Mouse (Mus musculus) T-helper 1 cell (primary cell): ENCODE results near the gene Sac3d1.

Experiments
- in situ Hi-C: fragments of 300-600 bp; cut with MboI, MseI; formaldehyde crosslinking; loops from one replicate; pipeline ENCODE4 v1.15.1; 2025; ENCODE audit warnings: high pct_unique_total_duplicates

The Sac3d1 gene

DNA sequence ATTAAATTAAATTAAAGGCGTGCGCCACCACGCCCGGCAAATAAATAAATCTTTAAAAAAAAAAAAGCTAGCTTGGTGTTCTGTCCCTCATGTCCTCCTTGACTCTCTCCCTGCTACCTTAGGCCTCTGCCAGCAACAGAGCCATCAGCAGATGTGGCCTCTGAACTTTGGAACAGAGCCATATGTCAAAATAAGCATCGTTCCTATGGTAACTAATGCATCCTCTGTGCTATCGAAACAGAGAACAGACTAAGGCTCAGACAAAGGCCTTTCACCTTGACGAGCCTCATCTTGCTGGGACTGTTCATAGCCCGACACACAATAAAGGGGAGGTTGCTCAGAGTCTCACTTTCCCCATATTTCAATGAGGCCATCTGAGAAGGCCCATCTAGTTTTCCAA lies 4.9 kb upstream of the Sac3d1 start:
- in situ Hi-C loops: no loop called here

DNA sequence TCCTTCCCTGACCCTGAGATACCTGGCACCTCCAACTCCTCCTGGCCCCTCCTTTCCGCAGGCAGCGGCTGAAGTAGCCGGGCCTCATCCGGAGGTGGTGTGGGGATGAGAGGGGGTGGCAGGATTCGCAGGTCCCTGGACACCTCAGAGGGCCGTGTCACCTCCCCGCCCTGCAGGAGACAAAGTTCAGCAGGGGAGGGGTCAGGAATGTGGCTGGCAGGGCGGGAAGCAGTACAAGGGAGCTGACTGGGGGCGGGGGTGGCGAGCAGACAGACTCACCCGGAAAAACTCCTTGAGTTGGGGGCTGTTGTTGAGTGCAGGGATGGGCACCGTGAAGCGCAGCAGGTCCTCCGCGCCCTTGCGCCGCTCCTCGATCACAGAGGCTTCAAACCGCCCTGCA lies 3.3 kb upstream of the Sac3d1 start:
- in situ Hi-C loops: no loop called here

DNA sequence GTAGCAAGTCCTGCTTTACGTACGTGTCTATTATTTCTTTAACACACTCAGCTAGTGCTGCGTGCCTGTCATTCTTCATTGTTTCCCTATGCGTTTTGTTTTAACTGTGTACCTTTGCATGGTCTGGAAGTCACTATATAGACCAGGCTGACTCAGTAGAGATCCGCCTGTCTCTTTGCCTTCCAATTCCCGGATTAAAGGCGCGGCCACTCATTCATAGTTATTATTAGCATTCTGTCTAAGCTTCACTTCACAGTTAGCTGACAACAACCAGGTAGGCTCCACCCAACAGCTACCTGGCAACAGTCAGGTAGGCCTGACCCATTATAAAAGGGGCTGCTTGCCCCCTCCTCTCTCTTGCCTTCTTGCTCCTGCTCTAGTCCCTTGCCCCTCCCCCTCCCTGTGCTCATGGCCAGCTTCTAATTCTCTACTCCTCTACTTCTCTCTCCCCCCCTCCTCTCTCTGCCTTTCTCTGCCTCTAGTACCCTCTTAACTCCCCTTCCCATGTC lies 281 bp upstream of the Sac3d1 start:
- in situ Hi-C loops: loop anchor here (5.0 to 10.0 kb wide), 3 partner anchors 36 to 344 kb away; partner anchors contain the start of genes Cdca5, Gm28374, Scyl1 and Tm7sf2

DNA sequence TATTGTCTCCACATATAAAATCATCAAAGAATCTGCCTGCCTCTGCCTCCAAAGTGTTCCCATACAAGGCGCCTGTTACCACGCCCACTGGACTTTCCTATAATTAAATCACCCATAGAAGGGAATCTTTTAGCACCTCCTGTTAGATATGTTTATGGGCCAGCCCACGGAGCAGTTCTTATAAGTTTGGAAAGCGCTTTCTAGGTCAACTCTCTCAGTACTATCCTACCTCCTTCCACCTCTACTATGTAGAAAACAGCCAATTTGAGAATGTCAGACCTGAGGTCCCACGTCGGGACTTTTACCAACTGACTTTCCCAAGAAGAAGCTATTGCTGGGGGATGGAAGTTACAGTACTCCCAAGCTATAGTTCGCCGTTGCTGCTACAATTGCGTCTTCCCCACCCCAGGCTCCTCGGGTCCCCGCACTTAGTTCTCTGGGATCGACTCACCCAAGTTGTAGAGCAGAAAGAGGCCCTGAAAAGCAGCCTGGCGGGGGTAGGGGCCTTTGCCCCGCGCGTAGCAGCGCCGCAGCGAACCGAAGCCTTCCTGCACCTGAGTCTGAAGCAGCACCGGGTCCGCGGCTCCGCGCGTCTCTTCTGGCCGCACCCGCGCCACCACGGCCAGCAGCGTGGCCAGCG lies 984 bp downstream of the Sac3d1 start:
- in situ Hi-C loops: loop anchor here (5.0 to 10.0 kb wide), 3 partner anchors 35 to 343 kb away; partner anchors contain the start of genes Cdca5, Gm28374, Scyl1 and Tm7sf2

DNA sequence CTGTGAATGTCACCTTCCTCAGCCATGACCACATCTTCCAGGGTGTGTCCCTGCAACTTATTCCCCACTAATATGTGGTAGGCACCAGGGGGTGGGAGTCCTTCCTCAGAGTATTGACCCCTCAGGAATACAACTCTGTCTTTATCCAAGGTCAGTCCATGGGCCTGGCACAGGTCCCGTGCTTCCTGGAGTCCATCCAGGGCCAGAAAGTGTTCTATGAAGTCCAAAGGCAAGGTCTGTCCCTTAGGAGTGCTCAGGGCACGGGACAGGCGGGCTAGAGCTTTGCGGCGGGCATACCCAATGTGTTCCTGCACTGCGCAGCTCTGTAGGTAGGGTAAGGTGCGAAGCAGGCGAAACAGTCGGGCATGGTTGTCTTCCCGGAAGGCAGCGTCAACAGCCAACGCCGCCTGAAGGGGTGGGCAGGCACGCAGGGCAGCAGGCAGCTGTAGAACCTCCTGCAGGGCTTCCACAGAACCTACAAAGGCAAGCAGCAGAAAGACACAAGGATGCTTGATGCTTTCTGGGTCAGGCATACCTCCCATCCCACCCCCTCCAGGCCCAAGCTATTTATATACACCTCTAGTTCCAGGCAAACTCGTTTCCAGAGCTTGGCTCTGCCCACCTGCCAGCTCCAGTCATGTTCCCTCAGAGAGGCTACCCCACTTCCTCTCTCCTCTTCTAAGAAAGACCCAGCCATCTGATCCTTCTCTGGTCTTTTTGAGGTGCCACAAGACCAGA lies 2.2 kb downstream of the Sac3d1 start:
- in situ Hi-C loops: loop anchor here (5.0 to 10.0 kb wide), 3 partner anchors 34 to 341 kb away; partner anchors contain the start of genes Cdca5, Gm28374, Scyl1 and Tm7sf2

DNA sequence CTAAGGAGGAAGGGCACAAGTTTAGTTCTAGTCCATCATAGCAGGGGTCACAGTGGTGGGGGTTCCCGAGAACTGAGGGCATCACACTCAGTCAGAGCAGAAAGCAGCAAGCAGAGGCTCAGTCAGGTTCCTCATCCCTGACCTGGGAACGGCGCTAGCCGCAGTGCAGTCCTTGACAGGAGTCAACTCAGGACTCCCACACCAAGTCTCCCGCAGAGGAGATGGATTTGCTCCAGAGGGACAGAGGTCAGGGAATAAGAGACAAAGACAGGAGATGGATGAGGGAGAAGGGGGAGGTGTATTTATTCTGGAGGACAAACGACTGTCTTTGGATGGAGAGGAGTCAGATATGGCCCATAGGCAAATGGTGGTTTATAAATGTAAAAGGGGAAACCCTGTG lies 5.3 kb downstream of the Sac3d1 start:
- in situ Hi-C loops: loop anchor here (5.0 to 10.0 kb wide), 3 partner anchors 48 to 338 kb away; partner anchors contain the start of genes Scyl1, Tm7sf2 and Znhit2

DNA sequence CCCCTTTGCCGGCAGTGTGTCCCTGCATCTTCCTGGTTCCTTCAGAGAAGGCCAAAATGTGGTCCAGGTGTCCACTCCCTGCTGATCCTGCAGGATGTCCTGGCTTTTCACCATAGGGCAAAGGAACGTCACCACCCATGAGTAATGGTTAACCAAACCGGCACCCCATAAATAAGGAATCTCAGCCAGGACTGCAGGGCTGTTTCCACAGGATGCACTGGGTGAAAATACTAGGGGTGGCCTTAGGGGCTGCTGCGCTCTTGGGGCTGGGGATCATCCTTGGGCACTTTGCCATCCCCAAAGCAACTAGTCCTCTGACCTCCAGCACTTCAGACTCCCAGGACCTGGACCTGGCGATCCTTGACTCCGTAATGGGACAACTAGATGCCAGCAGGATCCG lies 12.9 kb downstream of the Sac3d1 start, which contains the start of gene Naaladl1:
Gene Naaladl1, plus strand, starts transcription at position 197 of the 400 bp plus-strand sequence.
- in situ Hi-C loops: no loop called here

DNA sequence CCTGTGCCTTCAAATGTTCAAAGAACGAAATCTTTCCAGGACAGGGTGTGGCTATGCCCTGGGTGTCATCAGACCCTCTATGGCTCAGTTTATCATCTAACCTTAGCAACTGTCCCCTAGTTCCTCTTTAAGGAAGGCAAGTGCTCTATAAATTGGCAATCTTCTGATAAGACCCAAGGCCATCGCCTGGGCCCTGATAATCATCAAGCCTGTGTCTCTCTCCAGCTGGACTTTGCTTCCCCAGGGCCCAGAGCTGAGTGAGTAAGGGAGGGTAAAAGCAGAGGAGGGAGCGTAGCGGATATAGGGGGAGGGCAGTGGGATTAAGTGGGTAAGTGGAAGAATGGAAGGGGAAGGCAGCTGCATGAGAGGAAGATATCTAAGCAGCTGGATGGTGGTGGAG lies 14.0 kb downstream of the Sac3d1 start:
- in situ Hi-C loops: no loop called here

DNA sequence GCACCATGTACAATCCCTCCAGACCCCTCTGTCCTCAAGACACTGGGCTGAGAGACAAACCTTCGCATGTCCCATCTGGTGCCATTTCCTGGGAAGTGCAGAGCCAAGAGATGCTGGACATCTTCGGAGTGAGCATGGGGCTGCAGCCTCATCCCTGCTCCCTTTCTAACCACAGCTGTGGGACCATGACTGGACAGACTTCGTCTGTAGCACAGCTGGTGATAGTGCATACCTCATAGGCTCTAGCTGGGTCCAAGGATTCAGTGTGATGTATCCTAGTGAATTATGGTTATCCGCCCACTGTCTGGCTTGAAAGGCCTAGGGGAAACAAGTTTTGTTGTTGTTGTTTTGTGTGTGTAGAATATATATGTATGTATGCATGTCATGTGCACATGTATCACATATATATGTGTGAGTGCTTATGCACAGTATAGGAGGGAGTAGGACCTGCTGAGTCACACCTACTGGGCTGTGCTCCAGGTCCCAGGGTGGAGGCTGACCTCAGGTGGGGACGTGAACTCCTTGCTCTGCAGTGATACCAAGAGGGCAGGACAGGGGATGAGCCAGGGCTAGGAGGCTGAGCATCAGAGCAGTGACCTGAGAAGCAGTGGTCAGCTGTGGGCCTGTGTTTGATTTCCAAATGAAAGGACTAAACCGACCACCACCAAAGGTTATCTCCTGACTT lies 16.1 kb downstream of the Sac3d1 start:
- in situ Hi-C loops: no loop called here

DNA sequence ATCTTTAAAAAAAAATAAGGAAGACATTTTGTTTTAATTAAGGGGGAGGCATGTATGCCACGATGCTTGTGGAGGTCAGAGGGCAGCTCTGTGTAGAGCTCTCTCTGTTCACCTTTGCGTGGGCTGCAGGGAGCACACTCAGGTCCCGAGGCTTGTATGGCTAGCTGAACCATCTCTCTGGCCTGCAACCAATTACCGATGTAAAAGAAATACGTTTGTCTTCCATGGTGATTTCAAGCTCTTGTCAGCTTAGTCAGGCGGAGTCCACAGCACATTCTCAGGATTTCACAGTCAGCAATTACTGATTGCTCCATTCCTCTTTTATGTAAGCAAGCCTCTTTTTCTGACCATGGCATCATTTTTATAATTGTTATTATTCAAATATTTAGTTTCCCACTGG lies 17.3 kb downstream of the Sac3d1 start:
- in situ Hi-C loops: no loop called here

DNA sequence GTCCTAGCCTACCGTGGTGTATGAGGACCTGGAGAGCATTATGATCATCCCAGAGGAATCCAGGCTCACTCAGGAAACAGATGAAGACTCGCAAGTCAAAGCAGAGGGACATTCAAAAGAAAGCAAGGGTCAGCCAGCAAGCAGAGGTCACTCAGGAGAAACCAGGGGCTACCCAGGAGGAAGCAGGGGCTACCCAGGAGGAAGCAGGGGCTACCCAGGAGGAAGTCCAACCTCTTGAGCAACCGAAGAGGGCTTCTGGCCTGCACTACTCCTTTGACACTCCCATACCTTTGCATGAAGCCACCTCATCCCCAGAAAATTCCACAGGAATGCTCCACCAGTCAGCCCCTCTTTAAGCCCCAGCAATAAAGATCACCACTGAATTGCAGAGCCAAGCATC lies 20.6 kb downstream of the Sac3d1 start:
- in situ Hi-C loops: no loop called here

DNA sequence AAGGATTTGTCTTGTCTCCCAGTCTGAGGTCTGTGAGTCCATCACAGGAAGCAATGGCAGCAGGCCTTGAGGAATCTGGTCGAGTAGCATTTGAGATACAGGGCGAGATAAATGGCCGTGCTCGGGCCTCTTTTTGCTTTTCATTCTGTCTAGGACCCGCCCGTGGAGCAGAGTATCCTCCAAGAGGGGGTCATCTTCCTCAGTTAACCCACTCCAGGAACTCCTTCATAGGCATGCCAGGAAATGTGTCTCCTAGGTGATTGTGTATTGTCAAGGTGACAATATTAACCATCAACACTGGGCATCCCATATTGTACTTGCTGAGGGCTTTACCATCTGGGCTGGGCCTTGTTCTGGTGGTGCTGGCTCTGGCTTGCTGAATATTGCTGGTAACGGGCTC lies 24.3 kb downstream of the Sac3d1 start, which contains the start of gene AC131692.1:
Gene AC131692.1, plus strand, starts transcription at position 301 of the 400 bp plus-strand sequence.
- in situ Hi-C loops: no loop called here

DNA sequence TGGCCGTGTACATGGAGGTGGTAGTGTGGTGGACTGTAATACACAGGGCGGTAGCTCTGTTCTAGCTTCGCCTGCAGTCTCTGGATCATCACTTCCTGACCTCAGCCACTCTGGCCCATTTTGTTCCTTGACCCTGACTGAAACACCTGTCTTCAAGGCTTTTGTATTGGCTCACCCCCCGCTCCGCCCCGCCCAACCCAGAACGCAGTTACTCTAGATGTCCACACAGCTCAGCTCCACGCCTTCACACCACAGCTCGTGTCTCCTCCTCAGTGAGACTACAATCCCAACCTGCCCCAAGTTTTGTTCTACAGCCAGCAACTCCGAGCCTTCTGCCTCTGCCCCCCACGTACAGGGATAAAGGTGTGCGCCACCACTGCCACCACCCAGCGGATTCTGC lies 29.6 kb downstream of the Sac3d1 start:
- in situ Hi-C loops: no loop called here

DNA sequence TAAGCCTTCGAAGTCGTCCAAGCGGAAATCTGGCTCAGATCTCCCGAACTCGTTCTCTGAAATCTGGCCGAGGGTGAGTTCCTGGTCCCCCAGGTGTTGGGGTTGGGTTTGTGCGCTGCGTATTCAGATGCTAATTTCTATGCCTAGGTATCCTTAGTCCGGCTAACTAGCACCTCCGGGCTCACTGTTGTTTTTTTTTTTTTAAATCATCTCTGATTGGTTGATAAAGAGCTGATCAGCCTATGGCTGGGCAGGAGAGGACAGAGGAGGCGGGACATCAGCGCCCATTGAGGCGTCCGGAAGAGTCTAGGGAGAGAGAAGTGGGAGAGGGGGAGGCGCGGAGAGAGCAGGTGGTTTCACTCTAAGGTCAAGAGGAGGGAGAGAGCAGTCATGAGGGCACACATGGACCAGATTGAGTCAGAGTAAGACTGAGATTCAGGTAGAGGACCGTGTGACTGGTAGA lies 33.0 kb downstream of the Sac3d1 start:
- in situ Hi-C loops: no loop called here

DNA sequence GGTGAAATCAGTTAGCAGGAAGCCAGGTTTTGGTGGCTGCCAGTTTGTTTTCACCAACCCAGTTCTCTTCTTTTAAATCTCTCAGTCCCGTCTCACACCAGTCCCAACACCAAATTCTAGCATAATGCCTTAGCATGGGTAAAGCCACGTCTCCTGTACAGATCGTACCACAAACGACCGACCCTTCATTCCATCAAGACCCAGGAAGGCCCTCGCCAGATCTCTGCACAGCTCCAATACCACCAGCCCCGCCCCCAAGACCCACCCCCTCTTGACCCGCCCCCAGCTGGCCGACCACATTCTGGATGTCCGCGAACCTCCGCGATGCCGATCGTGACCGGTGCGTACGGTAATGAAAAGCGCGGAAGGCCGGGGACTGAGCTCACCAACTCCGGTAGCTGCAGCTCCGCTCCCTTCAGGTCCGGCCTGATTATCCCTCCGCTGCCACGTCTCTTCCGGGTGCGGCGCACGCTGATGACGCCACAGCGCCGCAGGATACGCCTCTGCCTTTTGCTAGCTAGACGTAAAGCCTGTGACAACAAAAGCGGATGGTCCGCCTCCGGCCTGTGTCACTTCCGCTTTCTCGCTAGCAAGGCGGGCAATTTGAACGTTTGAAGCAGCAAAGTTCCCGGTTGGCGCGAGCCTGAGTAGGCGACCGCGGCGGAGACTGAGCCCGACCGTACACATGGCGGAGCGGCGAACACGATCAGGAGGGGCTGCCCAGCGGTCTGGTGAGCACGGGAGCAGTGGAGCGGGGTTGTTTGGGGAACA lies 33.8 kb downstream of the Sac3d1 start, which contains the start of the genes Zfpl1 and Cdca5:
Gene Zfpl1, minus strand, starts transcription at position 479 of the 771 bp plus-strand sequence.
Gene Cdca5, plus strand, starts transcription at position 506 of the 771 bp plus-strand sequence.
- in situ Hi-C loops: loop anchor here (5.0 kb wide), 2 partner anchors 33 to 37 kb away; partner anchors contain the start of genes Sac3d1 and Syvn1

DNA sequence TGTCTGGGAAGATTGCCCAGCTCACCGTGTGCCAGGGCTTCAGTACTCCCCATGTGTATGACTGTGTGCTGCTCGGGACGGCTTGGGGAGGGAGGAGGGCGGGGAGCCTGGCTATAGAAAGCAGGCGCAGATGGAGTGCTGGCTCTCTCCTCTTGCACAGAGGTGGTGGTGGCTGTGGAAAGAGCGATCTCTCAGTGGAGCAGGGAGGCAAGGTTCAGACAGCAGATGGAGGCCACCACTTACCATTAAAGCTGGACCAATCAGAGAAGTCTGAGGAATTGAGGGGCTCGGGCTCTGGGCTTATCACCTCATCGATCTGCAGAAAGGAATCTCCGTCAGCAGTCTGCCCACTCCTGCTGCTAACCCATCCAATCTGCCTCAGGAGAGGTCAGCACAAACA lies 36.3 kb downstream of the Sac3d1 start, which contains the start of gene Gm28374:
Gene Gm28374, minus strand, starts transcription at position 101 of the 400 bp plus-strand sequence.
- in situ Hi-C loops: loop anchor here (5.0 kb wide), 2 partner anchors 35 kb away; partner anchors contain the start of genes Sac3d1 and Syvn1

DNA sequence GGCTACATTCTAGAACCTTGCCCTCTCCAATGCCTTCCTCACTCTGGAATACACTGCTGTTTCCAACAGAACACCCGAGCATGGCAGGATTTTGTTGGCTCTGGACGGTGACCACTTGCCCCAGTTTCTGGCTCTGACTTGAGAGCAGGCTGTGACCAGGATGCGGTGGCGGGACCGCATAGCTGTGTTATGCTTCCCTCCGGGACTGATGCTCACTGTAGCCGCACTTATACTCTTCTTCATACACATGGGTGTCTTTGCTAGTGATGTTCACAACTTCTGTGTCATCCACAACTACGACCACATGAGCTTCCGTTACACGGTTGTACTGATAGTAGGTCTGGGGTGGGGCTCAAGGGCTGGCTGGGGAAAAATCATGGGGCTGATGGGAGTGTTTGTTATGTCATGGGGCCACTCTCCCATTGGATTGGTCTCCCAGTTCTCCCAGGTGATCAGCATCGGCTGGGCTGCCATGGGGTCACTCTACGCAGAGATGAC lies 38.4 kb downstream of the Sac3d1 start, which contains the start of gene Tmem262:
Gene Tmem262, plus strand, starts transcription at position 51 of the 498 bp plus-strand sequence.
- in situ Hi-C loops: loop anchor here (5.0 kb wide), 2 partner anchors 33 to 37 kb away; partner anchors contain the start of genes Sac3d1 and Syvn1

DNA sequence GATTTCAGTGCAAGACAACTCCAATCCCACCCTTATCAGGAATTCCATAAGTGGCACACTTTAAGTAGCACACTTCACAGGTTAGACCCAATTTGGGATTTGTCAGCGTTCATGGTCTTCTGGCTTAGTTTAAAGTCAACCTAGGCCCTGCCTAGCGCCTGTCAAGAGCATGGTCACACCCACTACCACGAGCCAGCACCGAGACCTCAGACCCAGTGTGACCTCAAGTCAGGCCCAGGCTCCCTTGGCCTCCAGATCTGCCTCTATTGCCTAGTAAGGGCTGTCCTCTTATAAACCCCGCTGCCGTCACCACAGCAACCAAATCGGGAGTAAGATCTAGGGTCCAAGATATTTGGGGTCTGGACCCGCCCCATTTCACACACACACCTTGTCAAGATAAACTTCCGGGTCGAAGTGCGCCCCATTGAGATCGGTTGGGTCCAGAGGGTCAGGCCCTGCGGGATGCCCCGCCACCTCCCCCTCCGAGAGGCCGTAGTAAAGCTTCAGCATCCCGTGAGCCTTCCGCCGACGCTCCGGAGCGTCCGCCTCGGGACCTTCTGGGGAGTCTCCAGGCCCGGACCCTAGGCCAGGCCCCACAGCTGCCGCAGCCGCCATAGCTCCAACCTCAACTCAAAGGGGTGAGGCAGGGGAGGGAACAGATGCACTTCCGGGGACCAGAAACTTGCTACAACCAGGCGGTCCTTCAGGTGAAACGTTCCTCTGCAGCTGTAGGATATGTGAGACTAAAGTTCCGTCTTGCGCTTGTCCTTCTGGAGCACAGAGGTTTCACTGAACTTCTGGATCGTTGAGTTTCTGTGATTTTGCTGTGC lies 41.7 kb downstream of the Sac3d1 start, which contains the start of gene Vps51:
Gene Vps51, minus strand, starts transcription at position 668 of the 830 bp plus-strand sequence.
- in situ Hi-C loops: no loop called here

DNA sequence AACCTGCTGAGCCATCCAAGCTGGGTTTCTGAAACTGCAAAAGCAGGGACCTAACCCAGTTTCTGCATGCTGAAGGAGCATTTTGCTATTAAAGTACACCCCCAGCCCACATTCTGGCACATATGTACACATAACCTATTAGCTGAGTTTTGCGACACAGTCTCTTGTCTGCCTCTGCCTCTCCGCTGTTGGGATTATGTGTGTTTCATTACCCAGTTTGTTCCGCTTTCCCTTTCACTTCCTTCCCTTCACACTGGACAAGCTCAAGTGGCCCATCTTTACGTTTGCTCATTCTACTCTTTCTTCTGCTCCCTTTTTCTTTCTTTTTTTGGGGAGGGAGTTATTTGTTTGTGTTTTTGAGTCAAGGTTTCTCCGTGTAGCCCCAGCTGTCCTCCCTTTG lies 44.6 kb downstream of the Sac3d1 start:
- in situ Hi-C loops: no loop called here
